Mouse (Mus musculus): ENCODE data around the gene Fam107b. TPM values are rescaled to one million over a fixed set of nuclear protein-coding genes. Genes with fewer than 3 reads are reported as not detected.
"Not testable (repeated sequence)": the region's sequence is repeated elsewhere in the genome, so short reads cannot be mapped to it uniquely, and the experiment has no call there.

Gene Fam107b
- polyA plus RNA-seq, 1 experiment from 2014 or later: 38.7 TPM

DNA sequence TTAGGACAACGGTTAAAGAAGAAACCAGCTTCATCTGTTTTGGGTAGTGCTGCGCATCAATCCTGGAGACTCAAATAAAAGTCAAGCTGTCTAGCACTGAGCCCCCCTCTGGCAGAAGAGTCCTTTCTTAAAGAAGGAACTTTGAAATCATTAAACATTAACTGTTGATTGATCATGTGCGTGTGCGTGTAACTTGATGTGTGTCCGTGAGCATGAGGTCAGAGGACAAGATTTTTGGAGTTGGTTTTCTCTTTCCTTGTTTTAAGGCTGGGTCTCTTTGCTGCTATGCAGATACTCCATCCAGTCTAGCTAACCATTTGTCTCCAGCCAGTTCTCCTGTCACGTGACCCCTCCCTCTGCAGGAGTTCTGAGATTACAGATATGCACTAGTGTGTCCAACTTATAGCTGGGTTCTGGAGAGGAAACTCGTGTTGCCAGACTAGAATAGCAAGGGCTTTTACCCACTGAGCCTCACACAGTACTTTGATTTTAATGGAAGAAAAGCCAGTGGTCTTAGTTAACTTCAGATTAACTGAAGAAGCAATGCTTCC is 132.4 kb downstream of the Fam107b start:
- Histone ChIP-seq H3K4me1 (replicated peaks; ENCODE audit: control insufficient read depth, insufficient read depth, low read length) (no peaks in the 10 kb centered on the region), H3K4me2 (replicated peaks) (no peak overlapping the region), H3K9me3 (ENCODE audit: control insufficient read depth, low read length) (no peaks in the 10 kb centered on the region), H3K36me3 (replicated peaks; ENCODE audit: control insufficient read depth, insufficient read depth) (no peaks in the 10 kb centered on the region), H3K9ac (no peak overlapping the region), H3K27me3 (ENCODE audit: control insufficient read depth, insufficient read depth, low read length) (no peaks in the 10 kb centered on the region), H3K4me3 (replicated peaks; ENCODE audit: low read length) (no peak overlapping the region), H3K27ac (no peak overlapping the region)
- no peak for ATAC-seq (ENCODE audit: low FRiP score)
- DNase-seq (ENCODE audit: low spot score): no peak
- WGBS: 86% methylated on average over 7 of the region's 7 CpGs

DNA sequence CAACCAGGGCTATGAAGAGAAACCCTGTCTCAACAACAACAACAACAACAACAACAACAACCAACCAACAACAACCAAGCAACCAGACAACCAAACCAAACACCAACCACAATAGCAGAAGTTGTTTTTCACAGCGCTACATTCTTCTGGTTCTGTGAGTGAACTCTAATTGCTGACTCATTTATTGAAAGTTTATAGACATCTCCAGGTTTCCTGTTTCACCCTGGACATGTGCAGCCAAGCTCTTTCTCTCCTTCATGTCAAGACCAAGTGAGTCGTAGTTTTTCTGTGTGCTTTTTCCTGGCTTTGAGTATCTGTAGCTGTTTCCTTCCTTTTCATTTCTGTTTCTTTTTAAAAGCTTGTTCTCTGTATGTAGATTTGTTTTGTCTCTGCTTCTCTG is 133.5 kb downstream of the Fam107b start:
- DNase-seq (ENCODE audit: low spot score) (no peak), ATAC-seq (ENCODE audit: low FRiP score) (no peak)
- H3K4me2 ChIP-seq (replicated peaks): no peak overlapping the region
- H3K9ac ChIP-seq: no peak overlapping the region
- H3K4me1 ChIP-seq (replicated peaks; ENCODE audit: control insufficient read depth, insufficient read depth, low read length): no peaks in the 10 kb centered on the region
- H3K27ac ChIP-seq: no peak overlapping the region
- no peak overlapping the region for H3K4me3 ChIP-seq (replicated peaks; ENCODE audit: low read length)
- no peaks in the 10 kb centered on the region for H3K36me3 ChIP-seq (replicated peaks; ENCODE audit: control insufficient read depth, insufficient read depth)
- no peaks in the 10 kb centered on the region for H3K9me3 ChIP-seq (ENCODE audit: control insufficient read depth, low read length)
- H3K27me3 ChIP-seq (ENCODE audit: control insufficient read depth, insufficient read depth, low read length): no peaks in the 10 kb centered on the region
- 86% methylated on average over 2 of the region's 2 CpGs for WGBS

DNA sequence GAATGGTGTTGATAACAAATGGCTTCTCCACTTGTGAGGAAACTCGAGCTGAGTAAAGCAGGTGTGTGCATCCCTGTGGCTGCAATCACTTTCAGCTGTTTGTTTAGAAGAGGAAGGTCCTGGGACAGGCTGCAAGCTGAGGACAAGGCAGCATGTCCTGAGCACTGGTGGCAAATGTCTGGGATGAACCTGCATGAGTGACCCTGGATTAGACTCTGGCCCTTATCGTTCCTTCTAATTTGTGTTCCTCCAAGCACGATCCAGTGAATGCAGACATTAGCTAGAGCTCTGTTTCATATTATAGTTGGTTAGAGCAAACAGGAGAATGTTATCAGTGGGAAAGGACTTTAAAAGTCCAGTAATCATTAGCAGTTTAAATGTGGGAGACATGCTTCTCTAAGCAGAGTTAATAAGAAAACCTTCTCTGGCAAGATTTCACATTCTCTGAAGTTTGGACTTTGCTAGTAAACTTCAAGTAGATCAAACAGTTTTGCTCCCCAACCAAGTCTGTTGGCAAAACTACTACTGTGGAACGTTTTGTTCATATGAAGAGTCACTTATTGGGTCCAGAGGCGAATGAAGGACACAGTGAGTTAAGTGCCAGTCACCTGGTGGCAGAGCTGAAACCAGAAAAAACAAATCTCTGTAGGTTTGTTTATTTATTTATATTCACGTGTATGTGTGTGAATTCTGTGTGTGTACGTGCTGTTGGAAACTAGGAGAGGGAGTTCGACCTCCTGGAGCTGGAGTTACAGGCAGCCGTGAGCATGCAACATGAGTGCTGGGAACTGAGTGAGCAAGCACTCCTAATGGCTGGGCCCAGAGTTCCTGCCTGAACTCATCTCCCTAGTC is 134.2 kb downstream of the Fam107b start:
- 80% methylated on average over 9 of the region's 9 CpGs for WGBS
- H3K27me3 ChIP-seq (ENCODE audit: control insufficient read depth, insufficient read depth, low read length): no peaks in the 10 kb centered on the region
- no peak for ATAC-seq (ENCODE audit: low FRiP score)
- H3K4me1 ChIP-seq (replicated peaks; ENCODE audit: control insufficient read depth, insufficient read depth, low read length): no peaks in the 10 kb centered on the region
- no peak overlapping the region for H3K9ac ChIP-seq
- H3K27ac ChIP-seq: no peak overlapping the region
- DNase-seq (ENCODE audit: low spot score): no peak
- H3K4me3 ChIP-seq (replicated peaks; ENCODE audit: low read length): no peak overlapping the region
- no peaks in the 10 kb centered on the region for H3K36me3 ChIP-seq (replicated peaks; ENCODE audit: control insufficient read depth, insufficient read depth)
- H3K9me3 ChIP-seq (ENCODE audit: control insufficient read depth, low read length): no peaks in the 10 kb centered on the region
- H3K4me2 ChIP-seq (replicated peaks): no peak overlapping the region

DNA sequence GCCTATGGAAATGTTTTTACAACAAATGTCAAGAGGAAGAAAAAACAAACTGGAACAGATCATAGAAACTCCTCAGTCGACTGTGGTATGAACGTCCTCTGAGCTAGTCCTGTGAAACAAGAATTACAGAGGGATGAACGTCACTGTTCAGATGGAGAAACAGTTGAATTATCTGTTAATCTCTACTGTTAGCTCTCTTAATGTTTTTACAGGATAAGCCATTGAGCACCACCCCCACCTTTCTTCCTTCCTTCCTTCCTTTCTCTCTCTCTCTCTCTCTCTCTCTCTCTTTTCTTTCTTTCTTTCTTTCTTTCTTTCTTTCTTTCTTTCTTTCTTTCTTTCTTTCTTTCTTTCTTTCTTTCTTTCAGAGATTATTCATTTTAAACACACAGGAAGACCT is 135.0 kb downstream of the Fam107b start:
- H3K27ac ChIP-seq; H3K4me1 ChIP-seq (replicated peaks; ENCODE audit: control insufficient read depth, insufficient read depth, low read length); ATAC-seq (ENCODE audit: low FRiP score): not testable (repeated sequence)

DNA sequence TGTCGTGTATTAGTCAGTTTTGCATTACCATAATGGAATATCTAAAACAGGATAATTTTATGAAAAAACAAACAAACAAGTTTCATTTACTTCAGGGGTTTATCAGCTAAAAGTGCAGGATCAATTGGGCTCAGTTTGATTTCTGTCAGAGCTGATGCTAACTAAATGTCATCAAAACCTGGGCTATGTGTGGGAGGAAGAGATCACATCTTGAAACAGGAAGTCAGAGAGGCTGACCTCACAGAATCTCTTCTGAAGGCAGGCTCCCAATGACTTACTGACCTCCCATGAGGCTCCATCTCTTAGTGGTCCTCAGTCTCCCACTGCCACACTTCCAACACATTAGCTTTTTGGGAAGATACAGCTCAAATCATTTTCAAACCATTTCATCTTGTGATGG is 136.9 kb downstream of the Fam107b start:
- WGBS: 81% methylated on average over 1 of the region's 1 CpGs
- Histone ChIP-seq H3K4me2 (replicated peaks) (no peak overlapping the region), H3K4me1 (replicated peaks; ENCODE audit: control insufficient read depth, insufficient read depth, low read length) (no peaks in the 10 kb centered on the region), H3K27ac (no peak overlapping the region), H3K27me3 (ENCODE audit: control insufficient read depth, insufficient read depth, low read length) (no peaks in the 10 kb centered on the region), H3K9me3 (ENCODE audit: control insufficient read depth, low read length) (no peaks in the 10 kb centered on the region), H3K36me3 (replicated peaks; ENCODE audit: control insufficient read depth, insufficient read depth) (no peaks in the 10 kb centered on the region), H3K9ac (no peak overlapping the region), H3K4me3 (replicated peaks; ENCODE audit: low read length) (no peak overlapping the region)
- ATAC-seq (ENCODE audit: low FRiP score): no peak
- no peak for DNase-seq (ENCODE audit: low spot score)

More for the DNA sequence above, 135.0 kb downstream of the Fam107b start:
- H3K27me3 ChIP-seq (ENCODE audit: control insufficient read depth, insufficient read depth, low read length); H3K9ac ChIP-seq; H3K4me3 ChIP-seq (replicated peaks; ENCODE audit: low read length); H3K36me3 ChIP-seq (replicated peaks; ENCODE audit: control insufficient read depth, insufficient read depth); H3K9me3 ChIP-seq (ENCODE audit: control insufficient read depth, low read length); DNase-seq (ENCODE audit: low spot score); H3K4me2 ChIP-seq (replicated peaks): not testable (repeated sequence)
- WGBS: 79% methylated on average over 3 of the region's 3 CpGs

DNA sequence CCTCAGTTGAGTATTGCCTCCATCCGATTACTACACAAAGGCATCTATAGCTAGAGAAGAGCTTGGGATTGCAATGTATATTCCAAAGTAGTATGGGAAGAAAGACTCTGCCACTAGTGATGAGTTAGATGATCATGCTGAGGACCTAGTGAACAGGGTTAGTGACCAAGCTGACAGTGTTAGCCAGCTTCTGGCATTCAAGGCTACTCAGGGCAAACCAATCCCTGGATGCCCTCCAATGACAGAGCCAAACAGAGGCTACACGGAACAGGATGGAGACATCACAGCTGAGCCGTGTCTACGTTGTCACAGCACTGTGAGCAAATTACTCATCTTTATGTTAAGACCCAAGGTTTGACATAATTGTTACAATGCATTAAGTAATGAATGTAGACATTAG is 138.3 kb downstream of the Fam107b start:
- H3K4me1 ChIP-seq (replicated peaks; ENCODE audit: control insufficient read depth, insufficient read depth, low read length): no peaks in the 10 kb centered on the region
- H3K4me2 ChIP-seq (replicated peaks): no peak overlapping the region
- DNase-seq (ENCODE audit: low spot score): no peak
- no peak overlapping the region for H3K4me3 ChIP-seq (replicated peaks; ENCODE audit: low read length)
- no peaks in the 10 kb centered on the region for H3K9me3 ChIP-seq (ENCODE audit: control insufficient read depth, low read length)
- WGBS: 89% methylated on average over 4 of the region's 4 CpGs
- no peak overlapping the region for H3K9ac ChIP-seq
- H3K36me3 ChIP-seq (replicated peaks; ENCODE audit: control insufficient read depth, insufficient read depth): no peaks in the 10 kb centered on the region
- no peaks in the 10 kb centered on the region for H3K27me3 ChIP-seq (ENCODE audit: control insufficient read depth, insufficient read depth, low read length)
- no peak overlapping the region for H3K27ac ChIP-seq
- ATAC-seq (ENCODE audit: low FRiP score): no peak

DNA sequence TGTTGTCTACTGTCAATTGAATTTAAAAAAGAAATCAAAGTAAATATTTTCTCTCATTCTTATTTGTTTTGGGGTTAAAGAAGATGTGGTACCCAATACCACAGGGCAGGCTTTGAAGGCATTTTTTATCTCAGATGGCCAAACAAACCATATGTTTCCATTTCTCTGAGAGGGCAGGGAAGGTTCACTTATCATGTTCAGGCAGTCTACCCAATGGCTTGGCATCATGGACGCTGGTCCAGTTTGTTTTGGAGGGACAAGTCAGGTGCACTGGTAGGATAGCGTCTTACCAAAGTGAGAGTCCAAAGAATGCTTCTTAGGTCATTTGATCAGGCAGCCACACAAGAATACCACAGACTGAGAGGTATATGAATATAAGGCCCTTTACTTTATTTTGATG is 139.6 kb downstream of the Fam107b start:
- WGBS: 91% methylated on average over 2 of the region's 2 CpGs
- H3K4me3 ChIP-seq (replicated peaks; ENCODE audit: low read length): no peak overlapping the region
- H3K27ac ChIP-seq: no peak overlapping the region
- H3K4me2 ChIP-seq (replicated peaks): no peak overlapping the region
- H3K9ac ChIP-seq: no peak overlapping the region
- H3K4me1 ChIP-seq (replicated peaks; ENCODE audit: control insufficient read depth, insufficient read depth, low read length): peaks cover 9% of the 10 kb centered on the region
- no peak for DNase-seq (ENCODE audit: low spot score)
- no peaks in the 10 kb centered on the region for H3K9me3 ChIP-seq (ENCODE audit: control insufficient read depth, low read length)
- H3K27me3 ChIP-seq (ENCODE audit: control insufficient read depth, insufficient read depth, low read length): no peaks in the 10 kb centered on the region
- no peak for ATAC-seq (ENCODE audit: low FRiP score)
- no peaks in the 10 kb centered on the region for H3K36me3 ChIP-seq (replicated peaks; ENCODE audit: control insufficient read depth, insufficient read depth)

DNA sequence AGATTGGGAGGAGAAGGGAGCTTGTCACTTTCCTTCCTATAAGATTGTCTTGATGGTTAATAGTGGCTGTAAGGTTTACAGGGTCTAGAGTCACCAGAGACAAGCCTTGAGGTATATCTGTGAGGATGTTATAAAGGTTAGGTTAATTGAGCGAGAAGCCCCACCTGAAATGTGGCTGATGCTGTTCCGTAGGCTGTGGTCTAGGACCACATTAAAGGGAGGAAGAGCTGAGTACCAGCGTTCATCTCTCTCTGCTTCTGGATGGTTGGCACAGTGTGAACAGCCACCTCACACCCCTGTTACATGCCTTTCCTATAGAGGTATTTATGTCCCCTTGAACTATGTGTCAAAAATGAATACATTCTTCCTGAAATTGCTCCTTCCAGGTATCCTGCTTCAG is 140.2 kb downstream of the Fam107b start:
- peaks cover 15% of the 10 kb centered on the region for H3K4me1 ChIP-seq (replicated peaks; ENCODE audit: control insufficient read depth, insufficient read depth, low read length)
- H3K9me3 ChIP-seq (ENCODE audit: control insufficient read depth, low read length): no peaks in the 10 kb centered on the region
- 93% methylated on average over 3 of the region's 3 CpGs for WGBS

DNA sequence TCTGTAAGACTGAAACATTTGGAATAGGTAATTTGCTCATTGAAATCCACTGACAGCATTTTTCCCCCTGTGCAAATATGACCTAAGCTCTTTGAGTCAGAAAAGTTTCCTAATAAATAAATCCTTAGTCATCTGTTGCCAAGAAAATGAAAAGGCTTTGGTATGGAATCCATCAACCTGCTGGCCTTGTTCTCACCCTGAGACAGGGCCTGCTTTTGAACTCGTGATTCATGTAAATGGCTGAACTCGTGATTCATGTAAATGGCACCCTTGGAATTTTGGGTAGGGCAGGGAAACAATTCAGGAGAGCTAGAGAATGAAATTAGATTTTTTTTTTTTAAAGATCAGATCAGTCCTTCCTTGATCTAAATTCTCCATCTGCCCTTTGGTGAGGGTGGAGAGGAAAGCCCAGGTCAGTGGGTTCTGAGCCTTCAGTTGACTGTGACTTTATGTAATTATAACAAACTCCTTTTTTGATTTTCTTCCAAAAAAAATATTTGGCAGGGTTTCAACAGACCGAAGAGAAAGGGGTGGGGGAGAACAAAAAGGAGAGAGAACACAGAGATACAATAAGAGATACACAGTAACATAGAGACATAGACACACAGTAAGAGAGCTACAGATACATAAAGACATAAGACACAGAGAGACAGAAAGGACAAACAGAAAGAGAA is 142.2 kb downstream of the Fam107b start:
- Histone ChIP-seq H3K36me3 (replicated peaks; ENCODE audit: control insufficient read depth, insufficient read depth) (no peaks in the 10 kb centered on the region), H3K9ac (no peak overlapping the region), H3K9me3 (ENCODE audit: control insufficient read depth, low read length) (no peaks in the 10 kb centered on the region), H3K4me3 (replicated peaks; ENCODE audit: low read length) (no peak overlapping the region), H3K27ac (no peak overlapping the region), H3K4me1 (replicated peaks; ENCODE audit: control insufficient read depth, insufficient read depth, low read length) (peaks cover 34% of the 10 kb centered on the region), H3K27me3 (ENCODE audit: control insufficient read depth, insufficient read depth, low read length) (no peaks in the 10 kb centered on the region), H3K4me2 (replicated peaks) (no peak overlapping the region)
- WGBS: 66% methylated on average over 3 of the region's 3 CpGs
- no peak; the same call in 1 of the 2 replicates for ATAC-seq (ENCODE audit: low FRiP score)
- no peak for DNase-seq (ENCODE audit: low spot score)

More for the DNA sequence above, 140.2 kb downstream of the Fam107b start:
- ATAC-seq (ENCODE audit: low FRiP score) (no peak), DNase-seq (ENCODE audit: low spot score) (no peak)
- Histone ChIP-seq H3K27me3 (ENCODE audit: control insufficient read depth, insufficient read depth, low read length) (no peaks in the 10 kb centered on the region), H3K36me3 (replicated peaks; ENCODE audit: control insufficient read depth, insufficient read depth) (no peaks in the 10 kb centered on the region), H3K4me2 (replicated peaks) (no peak overlapping the region), H3K27ac (no peak overlapping the region), H3K9ac (no peak overlapping the region), H3K4me3 (replicated peaks; ENCODE audit: low read length) (no peak overlapping the region)

Measured in hindbrain, embryonic 14.5 days (tissue).